Mouse (Mus musculus) effector memory CD4-positive, alpha-beta T cell, adult 7 months (primary cell): ENCODE data around the gene Fcrl6. TPM values are rescaled to one million over a fixed set of nuclear protein-coding genes. Genes with fewer than 3 reads are reported as not detected.

Source experiments
- polyA plus RNA-seq: library from polyadenylated mRNA; unstranded; fragments of 100-300 nt; shearing (Covaris generic); gene quantifications from one replicate; pipeline ENCODE4 v1.2.1, GENCODE M21; 2017

Fcrl6 gene
- not detected for polyA plus RNA-seq

DNA sequence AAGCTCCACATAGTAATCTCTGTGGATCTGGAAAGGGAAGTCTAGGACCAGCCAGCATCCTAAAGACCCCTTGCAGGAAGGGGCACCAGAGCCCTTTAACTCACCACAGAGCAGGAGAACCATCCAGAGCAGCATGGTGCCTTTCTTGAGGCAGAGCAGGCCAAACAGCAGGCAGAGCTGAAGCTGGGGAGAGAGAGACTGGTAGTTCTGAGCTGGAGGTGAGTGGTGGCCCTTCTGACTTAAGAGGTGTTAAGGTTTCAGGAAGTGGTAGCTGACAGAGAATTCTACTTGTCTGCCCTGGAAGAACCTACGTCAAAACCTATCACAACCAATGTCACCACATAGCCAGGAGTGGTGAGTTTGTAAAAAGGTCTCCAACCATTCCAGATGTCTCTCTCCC is at the start of gene Fcrl6:
TSS of gene Fcrl6 (minus strand) at position 226 of the 400 bp plus-strand sequence.

DNA sequence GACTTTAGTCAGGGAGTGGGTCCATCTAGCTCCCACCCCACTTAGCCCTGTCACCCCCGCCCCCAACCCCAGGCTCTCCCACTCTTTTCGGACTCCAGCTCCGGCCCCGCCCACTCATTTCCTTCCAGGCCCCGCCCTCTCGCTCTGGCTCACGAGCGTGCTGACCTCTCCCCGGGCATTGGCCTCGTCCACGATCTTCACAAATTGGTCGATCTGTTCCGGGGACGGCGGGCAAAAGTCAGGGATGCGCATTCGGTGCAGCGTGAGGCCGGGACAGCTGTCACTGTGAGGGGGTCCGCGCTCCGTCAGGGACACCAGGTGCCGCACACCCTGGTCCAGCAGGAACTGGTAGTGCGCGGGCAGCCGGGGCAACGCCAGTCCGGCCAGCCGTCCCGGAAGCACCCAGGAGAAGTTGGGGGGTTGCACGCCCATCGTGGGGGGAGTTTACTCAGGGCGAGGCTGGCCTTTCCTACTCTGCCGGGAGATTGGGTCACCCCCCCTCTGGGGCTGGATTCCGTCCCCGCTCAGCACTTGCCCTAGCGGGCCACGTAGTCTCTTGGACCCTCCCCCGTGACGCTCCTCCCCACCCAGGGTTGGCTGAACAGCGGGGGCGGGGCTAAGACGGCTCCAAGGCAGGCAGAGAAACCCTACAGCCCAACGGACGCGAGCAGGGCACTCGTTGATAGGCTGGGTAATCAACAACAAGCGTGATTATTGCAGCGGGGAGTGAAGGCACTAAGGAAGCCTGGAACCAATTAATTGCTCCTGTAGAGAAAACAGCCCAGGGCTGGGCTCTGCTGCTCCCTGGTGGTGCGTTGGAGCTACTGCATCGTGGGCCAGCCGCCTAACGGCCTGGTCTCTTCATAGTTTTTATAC is 30.3 kb upstream of the Fcrl6 start, which contains the start of gene Dusp23:
TSS of gene Dusp23 (minus strand) at position 512 of the 876 bp plus-strand sequence.

DNA sequence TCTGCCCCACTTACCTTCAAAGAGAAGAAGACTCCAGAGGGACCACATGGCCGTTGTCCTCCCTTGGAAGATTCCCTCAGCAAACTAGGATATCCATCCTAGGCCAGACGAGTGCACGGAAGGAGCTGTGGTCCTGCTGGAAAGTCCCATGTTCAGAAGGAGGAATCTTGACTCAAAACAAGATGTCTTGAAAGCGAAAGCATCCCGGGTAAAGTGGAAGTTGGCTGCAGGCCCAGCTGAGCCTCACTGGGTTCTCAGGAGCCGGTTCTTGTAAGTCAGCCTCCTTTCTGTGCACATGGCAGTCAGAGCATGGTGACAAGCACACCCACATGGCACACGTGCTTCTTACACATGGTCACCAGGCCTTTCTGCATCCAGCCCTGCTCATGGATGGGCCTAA is 12.0 kb downstream of the Fcrl6 start, which contains the start of gene Slamf8:
TSS of gene Slamf8 (minus strand) at position 184 of the 400 bp plus-strand sequence.

DNA sequence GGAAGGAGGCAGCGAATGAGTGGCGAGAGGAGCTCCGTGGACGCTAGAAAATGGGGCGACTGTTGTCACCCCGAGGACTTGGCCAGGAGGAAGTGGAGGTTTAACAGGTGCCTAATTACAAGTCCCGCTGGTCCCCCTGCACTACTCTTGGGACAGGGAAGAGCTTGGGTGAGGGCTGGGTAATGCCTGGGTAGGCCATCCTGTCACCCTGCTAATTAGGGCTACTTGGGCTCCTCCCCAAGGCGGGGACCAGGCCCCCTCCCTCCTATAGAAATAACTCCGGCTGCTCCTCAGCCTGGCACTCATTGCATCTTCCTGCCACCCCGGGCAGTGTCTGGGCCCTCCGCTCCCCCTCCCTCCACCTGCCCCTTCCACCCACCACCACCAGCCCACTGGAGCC is 46.7 kb downstream of the Fcrl6 start, which contains the start of gene Vsig8:
TSS of gene Vsig8 (plus strand) at position 301 of the 400 bp plus-strand sequence.

Other genes starting within 250 kb of the Fcrl6 start
- gene Pigm, start 226.0 kb downstream of the Fcrl6 start, polyA plus RNA-seq: 12.6 TPM
- gene Slamf9, start 127.2 kb downstream of the Fcrl6 start, polyA plus RNA-seq: not detected
- 0.78 TPM for gene Igsf9, start 120.8 kb downstream of the Fcrl6 start, polyA plus RNA-seq
- gene Tagln2, start 102.5 kb downstream of the Fcrl6 start, polyA plus RNA-seq: 643 TPM
- gene Cfap45, start 81.8 kb downstream of the Fcrl6 start, polyA plus RNA-seq: 0.94 TPM
- not detected for gene Vsig8, start 46.6 kb downstream of the Fcrl6 start, polyA plus RNA-seq
- 0.60 TPM for gene Slamf8, start 12.0 kb downstream of the Fcrl6 start, polyA plus RNA-seq
- 3.1 TPM for gene Dusp23, start 30.4 kb upstream of the Fcrl6 start, polyA plus RNA-seq
- not detected for gene Crp, start 95.5 kb upstream of the Fcrl6 start, polyA plus RNA-seq